In genomic region chr5:33334381-33335272, GRCm38 (mm10) we compare ENCODE assay signal across 8 mouse cellular contexts. TPM values are rescaled to one million over a fixed set of nuclear protein-coding genes. Genes with fewer than 3 reads are reported as not detected.
DNase-seq lines count a peak whose midpoint lies in the region; ATAC-seq and TF ChIP-seq lines count a peak whose summit lies in the region.

No protein-coding gene starts in this region.

- H3K4me1 ChIP-seq in thymus, adult 2 months (replicated peaks; ENCODE audit: control insufficient read depth, insufficient read depth, low read length), result peaks cover 10% of the 10 kb centered on the region
- H3K4me1 ChIP-seq in limb, embryonic 14.5 days (ENCODE audit: control insufficient read depth, insufficient read depth, low read length), result peaks cover 7% of the 10 kb centered on the region
- peaks cover 17% of the 10 kb centered on the region for H3K4me1 ChIP-seq in stomach, embryonic 16.5 days (ENCODE audit: control insufficient read depth, insufficient read depth, low read length)

- H3K27ac ChIP-seq in gastrocnemius, adult 2 months, result peak overlapping the region; percentile 90
- no peak overlapping the region for H3K27ac ChIP-seq in thymus, adult 2 months (ENCODE audit: control insufficient read depth, insufficient read depth, low read length)
- peak overlapping the region; percentile 72 for H3K27ac ChIP-seq in limb, embryonic 14.5 days (replicated peaks; ENCODE audit: low read depth, low read length)
- peak overlapping the region; percentile 85 for H3K27ac ChIP-seq in stomach, embryonic 16.5 days (ENCODE audit: low read length)

- intact Hi-C loops in gastrocnemius, adult 2 months (cut with DNase I), result loop anchor here (2.0 to 5.0 kb wide), 2 partner anchors 44 to 57 kb away; partner anchors contain the start of gene Uvssa

- no peaks in the 10 kb centered on the region for H3K27me3 ChIP-seq in thymus, adult 2 months (ENCODE audit: control insufficient read depth, insufficient read depth, low read length)
- H3K27me3 ChIP-seq in limb, embryonic 14.5 days (ENCODE audit: control insufficient read depth, insufficient read depth, low read length), result no peaks in the 10 kb centered on the region
- H3K27me3 ChIP-seq in stomach, embryonic 16.5 days (ENCODE audit: control insufficient read depth, insufficient read depth, low read length), result no peaks in the 10 kb centered on the region

- no peaks in the 10 kb centered on the region for H3K9me3 ChIP-seq in limb, embryonic 14.5 days (ENCODE audit: control insufficient read depth, low read length)
- no peaks in the 10 kb centered on the region for H3K9me3 ChIP-seq in stomach, embryonic 16.5 days (replicated peaks; ENCODE audit: control insufficient read depth, low read length)

- peak overlapping the region; percentile 59 for H3K4me2 ChIP-seq in limb, embryonic 14.5 days (replicated peaks; ENCODE audit: low read depth, low read length, severe bottlenecking)
- peak overlapping the region; percentile 78 for H3K4me2 ChIP-seq in stomach, embryonic 16.5 days (ENCODE audit: low read depth, low read length)

- WGBS in thymus, adult 2 months, result 26% methylated on average over 18 of the region's 18 CpGs
- WGBS in limb, embryonic 14.5 days, result 23% methylated on average over 18 of the region's 18 CpGs
- 20% methylated on average over 18 of the region's 18 CpGs for WGBS in stomach, embryonic 16.5 days

- no peak for DNase-seq in gastrocnemius, adult 2 months
- DNase-seq in gastrocnemius, adult 18-20 months (ENCODE audit: low spot score), result no peak
- no peak for DNase-seq in thymus, adult 2 months
- no peak for DNase-seq in thymus, postnatal 10 days (ENCODE audit: low spot score in 2 of 2)
- DNase-seq in limb, embryonic 14.5 days (ENCODE audit: low spot score), result peak; percentile 17
- DNase-seq in cerebellum, postnatal 36 days, result no peak
- DNase-seq in left cerebral cortex, adult 18-20 months (ENCODE audit: low spot score in 2 of 2), result no peak

- TF ChIP-seq CTCF in gastrocnemius, adult 2 months (IDR thresholded peaks at IDR 0.05), result no peak
- no peak for TF ChIP-seq CTCF in thymus, adult 2 months (IDR thresholded peaks at IDR 0.05; ENCODE audit: borderline replicate concordance, control insufficient read depth, extremely low read depth, insufficient read depth, low read length, poor library complexity)

- TF ChIP-seq POLR2A in thymus, adult 2 months (IDR thresholded peaks at IDR 0.05; ENCODE audit: control insufficient read depth, extremely low read depth, insufficient read depth, low read length, poor library complexity), result no peak
- no peak for TF ChIP-seq POLR2A in limb, embryonic 14.5 days (IDR thresholded peaks at IDR 0.05; ENCODE audit: borderline replicate concordance, extremely low read depth, insufficient read depth, insufficient read length)

- ATAC-seq in limb, embryonic 14.5 days (ENCODE audit: low FRiP score, low read depth), result peak; percentile 17
- ATAC-seq in stomach, embryonic 16.5 days (ENCODE audit: insufficient read depth, low FRiP score), result no peak

- H3K4me3 ChIP-seq in gastrocnemius, adult 2 months, result peak overlapping the region; percentile 84
- H3K4me3 ChIP-seq in thymus, adult 2 months (ENCODE audit: control insufficient read depth, insufficient read depth, low read length), result peak overlapping the region; percentile 74
- H3K4me3 ChIP-seq in limb, embryonic 14.5 days (replicated peaks; ENCODE audit: low read length), result peak overlapping the region; percentile 91
- H3K4me3 ChIP-seq in stomach, embryonic 16.5 days (replicated peaks; ENCODE audit: low read length), result peak overlapping the region; percentile 98

- H3K36me3 ChIP-seq in thymus, adult 2 months (ENCODE audit: control insufficient read depth, insufficient read depth, low read length), result no peaks in the 10 kb centered on the region
- peaks cover 4% of the 10 kb centered on the region; the same call in 1 of the 2 replicates for H3K36me3 ChIP-seq in limb, embryonic 14.5 days (ENCODE audit: control insufficient read depth, insufficient read depth, low read length)
- no peaks in the 10 kb centered on the region for H3K36me3 ChIP-seq in stomach, embryonic 16.5 days (ENCODE audit: control insufficient read depth, insufficient read depth, low read length)

- H3K9ac ChIP-seq in limb, embryonic 14.5 days (ENCODE audit: low read depth, low read length, severe bottlenecking), result peak overlapping the region; percentile 94
- peak overlapping the region; percentile 80 for H3K9ac ChIP-seq in stomach, embryonic 16.5 days (ENCODE audit: low read length)

RNA-seq across cellular contexts. Expression of gene Maea, which starts 0.7 kb away (rescaled TPM):
- 10 to 100 TPM; 56.1 to 64.5 TPM for total RNA-seq in gastrocnemius, adult 2 months (2021)
- total RNA-seq in gastrocnemius, adult 18-20 months (2021), result 10 to 100 TPM; 56.5 to 67.7 TPM
- 124 and 130 TPM in 2 replicates for polyA plus RNA-seq in thymus, adult 2 months (2012; rRNA removed)
- polyA plus RNA-seq in limb, embryonic 14.5 days (2012; rRNA removed), result 168 and 170 TPM in 2 replicates
- 116 and 120 TPM in 2 replicates for polyA plus RNA-seq in limb, embryonic 14.5 days (2014; fragmentation: Nextera tagmentation; extraction: Ambion mirVana)
- 111 and 121 TPM in 2 replicates for polyA plus RNA-seq in stomach, embryonic 16.5 days (2015; fragmentation: Nextera tagmentation; extraction: Ambion mirVana)
- total RNA-seq in left cerebral cortex, adult 18-20 months (2021), result 100 to 1,000 TPM; 102 to 109 TPM

RNA-seq across cellular contexts. Expression of gene Uvssa, which starts 43.7 kb away (rescaled TPM):
- 1 to 10 TPM; 2.9 to 3.4 TPM for total RNA-seq in gastrocnemius, adult 2 months (2021)
- total RNA-seq in gastrocnemius, adult 18-20 months (2021), result 1 to 10 TPM; 2.6 to 2.9 TPM
- polyA plus RNA-seq in thymus, adult 2 months (2012; rRNA removed), result 9.7 and 10.6 TPM in 2 replicates
- polyA plus RNA-seq in limb, embryonic 14.5 days (2012; rRNA removed), result 11.0 and 11.5 TPM in 2 replicates
- polyA plus RNA-seq in limb, embryonic 14.5 days (2014; fragmentation: Nextera tagmentation; extraction: Ambion mirVana), result 10.0 and 11.7 TPM in 2 replicates
- polyA plus RNA-seq in stomach, embryonic 16.5 days (2015; fragmentation: Nextera tagmentation; extraction: Ambion mirVana), result 9.5 and 9.8 TPM in 2 replicates
- total RNA-seq in left cerebral cortex, adult 18-20 months (2021), result 1 to 10 TPM; 5.6 to 5.9 TPM

RNA-seq across cellular contexts. Expression of gene Ctbp1, which starts 59.8 kb away (rescaled TPM):
- total RNA-seq in gastrocnemius, adult 2 months (2021), result 100 to 1,000 TPM; 223 to 241 TPM
- total RNA-seq in gastrocnemius, adult 18-20 months (2021), result 100 to 1,000 TPM; 211 to 229 TPM
- 565 and 568 TPM in 2 replicates for polyA plus RNA-seq in thymus, adult 2 months (2012; rRNA removed)
- polyA plus RNA-seq in limb, embryonic 14.5 days (2012; rRNA removed), result 266 and 270 TPM in 2 replicates
- polyA plus RNA-seq in limb, embryonic 14.5 days (2014; fragmentation: Nextera tagmentation; extraction: Ambion mirVana), result 341 and 376 TPM in 2 replicates
- polyA plus RNA-seq in stomach, embryonic 16.5 days (2015; fragmentation: Nextera tagmentation; extraction: Ambion mirVana), result 221 TPM in 2 replicates
- 100 to 1,000 TPM; 340 to 348 TPM for total RNA-seq in left cerebral cortex, adult 18-20 months (2021)
